Mouse (Mus musculus): ENCODE data around the gene Klk1b27. TPM values are rescaled to one million over a fixed set of nuclear protein-coding genes. Genes with fewer than 3 reads are reported as not detected.
"Not testable (repeated sequence)": the region's sequence is repeated elsewhere in the genome, so short reads cannot be mapped to it uniquely, and the experiment has no call there.

Gene Klk1b27
- polyA plus RNA-seq, 1 experiment from 2014 or later: not detected

DNA sequence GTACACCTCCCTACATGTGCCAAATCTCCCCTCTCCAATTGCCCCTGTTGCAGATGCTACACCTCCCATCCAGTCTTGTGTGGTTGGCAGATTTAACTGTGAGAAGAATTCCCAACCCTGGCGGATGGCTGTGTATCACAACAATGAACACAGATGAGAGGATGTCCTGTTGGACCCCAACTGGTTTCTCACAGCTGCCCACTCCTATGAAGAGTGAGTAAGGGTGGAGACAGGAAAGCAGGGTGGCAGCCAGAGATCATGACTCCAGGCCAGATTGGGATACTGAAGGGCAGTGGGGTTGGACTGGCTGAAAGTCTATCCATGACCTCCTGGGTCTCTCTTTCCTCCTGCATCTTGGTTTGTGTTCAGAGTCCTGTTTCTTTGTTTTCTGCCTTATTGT, 44.0 kb downstream of the Klk1b27 start:
- Histone ChIP-seq H3K27ac (ENCODE audit: low read depth) (no peak overlapping the region), H3K36me3 (replicated peaks; ENCODE audit: insufficient read depth, low read length) (no peaks in the 10 kb centered on the region), H3K9ac (replicated peaks) (no peak overlapping the region), H3K27me3 (ENCODE audit: insufficient read depth, low read length) (no peaks in the 10 kb centered on the region), H3K9me3 (ENCODE audit: low read length) (no peaks in the 10 kb centered on the region), H3K4me3 (ENCODE audit: low read depth, low read length) (no peak overlapping the region), H3K4me2 (ENCODE audit: low read depth, low read length) (no peak overlapping the region), H3K4me1 (ENCODE audit: insufficient read depth) (no peaks in the 10 kb centered on the region)
- no peak for TF ChIP-seq CTCF (IDR thresholded peaks at IDR 0.05; ENCODE audit: low read depth)
- TF ChIP-seq EP300 (IDR thresholded peaks at IDR 0.05; ENCODE audit: low read depth): no peak
- no peak for ATAC-seq
- 56% methylated on average over 1 of the region's 1 CpGs for WGBS (ENCODE audit: insufficient replicate concordance)
- DNase-seq: no peak

DNA sequence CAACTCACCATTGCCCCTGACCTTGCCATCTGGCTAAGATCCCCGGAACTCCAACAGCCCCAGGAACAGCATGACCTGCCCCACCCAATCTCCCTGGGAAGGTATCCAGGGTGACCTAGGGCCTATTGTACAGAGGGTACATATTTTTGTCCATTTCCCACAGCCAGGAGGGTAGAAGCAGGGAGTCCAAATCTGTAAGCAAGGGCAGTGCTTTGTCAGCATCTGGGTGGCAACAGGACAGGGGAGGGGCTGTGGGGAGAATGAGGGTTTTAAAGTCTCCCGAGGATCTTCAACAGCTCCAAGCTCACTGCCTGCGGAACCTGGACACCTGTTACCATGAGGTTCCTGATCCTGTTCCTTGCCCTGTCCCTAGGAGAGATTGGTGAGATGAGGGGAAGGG, 49.9 kb downstream of the Klk1b27 start, which contains the start of gene Klk1b21:
TSS of gene Klk1b21 (plus strand) at position 301 of the 400 bp plus-strand sequence.
- WGBS (ENCODE audit: insufficient replicate concordance): 70% methylated on average over 3 of the region's 3 CpGs
- H3K4me3 ChIP-seq (ENCODE audit: low read depth, low read length); H3K27me3 ChIP-seq (ENCODE audit: insufficient read depth, low read length); H3K27ac ChIP-seq (ENCODE audit: low read depth); H3K9me3 ChIP-seq (ENCODE audit: low read length); DNase-seq; H3K36me3 ChIP-seq (replicated peaks; ENCODE audit: insufficient read depth, low read length); ATAC-seq; H3K4me2 ChIP-seq (ENCODE audit: low read depth, low read length); H3K4me1 ChIP-seq (ENCODE audit: insufficient read depth); H3K9ac ChIP-seq (replicated peaks): not testable (repeated sequence)

Other genes with a start within 250 kb of the Klk1b27 start
- not detected in 2 replicates for gene Klk7, start 241.0 kb upstream of the Klk1b27 start, polyA plus RNA-seq (2015; fragmentation: Nextera tagmentation; extraction: Ambion mirVana)
- gene Klk6, start 227.8 kb upstream of the Klk1b27 start, polyA plus RNA-seq (2015; fragmentation: Nextera tagmentation; extraction: Ambion mirVana): not detected in 2 replicates
- gene Klk5, start 210.3 kb upstream of the Klk1b27 start, polyA plus RNA-seq (2015; fragmentation: Nextera tagmentation; extraction: Ambion mirVana): not detected in 2 replicates
- not detected in 2 replicates for gene Klk4, start 171.1 kb upstream of the Klk1b27 start, polyA plus RNA-seq (2015; fragmentation: Nextera tagmentation; extraction: Ambion mirVana)
- gene Klk15, start 118.5 kb upstream of the Klk1b27 start, polyA plus RNA-seq (2015; fragmentation: Nextera tagmentation; extraction: Ambion mirVana): not detected in 2 replicates
- gene Klk1b8, start 101.6 kb upstream of the Klk1b27 start, polyA plus RNA-seq (2015; fragmentation: Nextera tagmentation; extraction: Ambion mirVana): not detected in 2 replicates
- not detected in 2 replicates for gene Klk1b1, start 85.5 kb upstream of the Klk1b27 start, polyA plus RNA-seq (2015; fragmentation: Nextera tagmentation; extraction: Ambion mirVana)
- gene Klk1b9, start 76.2 kb upstream of the Klk1b27 start, polyA plus RNA-seq (2015; fragmentation: Nextera tagmentation; extraction: Ambion mirVana): not detected in 2 replicates
- not detected in 2 replicates for gene Klk1b11, start 56.4 kb upstream of the Klk1b27 start, polyA plus RNA-seq (2015; fragmentation: Nextera tagmentation; extraction: Ambion mirVana)
- gene Klk1b26, start 40.1 kb upstream of the Klk1b27 start, polyA plus RNA-seq (2015; fragmentation: Nextera tagmentation; extraction: Ambion mirVana): not detected in 2 replicates
- gene Klk1b21, start 50.0 kb downstream of the Klk1b27 start, polyA plus RNA-seq (2015; fragmentation: Nextera tagmentation; extraction: Ambion mirVana): not detected in 2 replicates
- gene Klk1b22, start 60.4 kb downstream of the Klk1b27 start, polyA plus RNA-seq (2015; fragmentation: Nextera tagmentation; extraction: Ambion mirVana): not detected in 2 replicates
- not detected in 2 replicates for gene Klk1b16, start 84.5 kb downstream of the Klk1b27 start, polyA plus RNA-seq (2015; fragmentation: Nextera tagmentation; extraction: Ambion mirVana)
- gene Klk1b24, start 135.9 kb downstream of the Klk1b27 start, polyA plus RNA-seq (2015; fragmentation: Nextera tagmentation; extraction: Ambion mirVana): not detected in 2 replicates
- gene Klk1b3, start 145.9 kb downstream of the Klk1b27 start, polyA plus RNA-seq (2015; fragmentation: Nextera tagmentation; extraction: Ambion mirVana): not detected in 2 replicates
- 0.18 TPM in 1 of 2 replicates, not detected in the other for gene Klk1b4, start 155.1 kb downstream of the Klk1b27 start, polyA plus RNA-seq (2015; fragmentation: Nextera tagmentation; extraction: Ambion mirVana)
- gene Klk1b5, start 163.7 kb downstream of the Klk1b27 start, polyA plus RNA-seq (2015; fragmentation: Nextera tagmentation; extraction: Ambion mirVana): not detected in 2 replicates
- gene Klk1, start 173.1 kb downstream of the Klk1b27 start, polyA plus RNA-seq (2015; fragmentation: Nextera tagmentation; extraction: Ambion mirVana): 0.79 TPM in 1 of 2 replicates, not detected in the other
- not detected in 2 replicates for gene Gm36864, start 183.9 kb downstream of the Klk1b27 start, polyA plus RNA-seq (2015; fragmentation: Nextera tagmentation; extraction: Ambion mirVana)
- 0.51 and 0.54 TPM in 2 replicates for gene 1700028J19Rik, start 194.4 kb downstream of the Klk1b27 start, polyA plus RNA-seq (2015; fragmentation: Nextera tagmentation; extraction: Ambion mirVana)
- gene 2410002F23Rik, start 194.4 kb downstream of the Klk1b27 start, polyA plus RNA-seq (2015; fragmentation: Nextera tagmentation; extraction: Ambion mirVana): 18.8 and 20.6 TPM in 2 replicates
- gene Acp4, start 205.1 kb downstream of the Klk1b27 start, polyA plus RNA-seq (2015; fragmentation: Nextera tagmentation; extraction: Ambion mirVana): not detected in 2 replicates
- not detected in 2 replicates for gene Gm15517, start 209.2 kb downstream of the Klk1b27 start, polyA plus RNA-seq (2015; fragmentation: Nextera tagmentation; extraction: Ambion mirVana)